Mouse (Mus musculus) lung, postnatal 36 days (tissue): ENCODE measurements at regions not wholly inside any gene's neighbourhood (a gene's known extent, or its start where the extent isn't known, plus 50 kb on each side); places are given as distances from the start of the nearest gene placed in this dataset.

ENCODE experiments used
- DNase-seq: peaks from one replicate; pipeline ENCODE4 v3.0.0; 2022; ENCODE audit warnings: mixed read lengths

DNA sequence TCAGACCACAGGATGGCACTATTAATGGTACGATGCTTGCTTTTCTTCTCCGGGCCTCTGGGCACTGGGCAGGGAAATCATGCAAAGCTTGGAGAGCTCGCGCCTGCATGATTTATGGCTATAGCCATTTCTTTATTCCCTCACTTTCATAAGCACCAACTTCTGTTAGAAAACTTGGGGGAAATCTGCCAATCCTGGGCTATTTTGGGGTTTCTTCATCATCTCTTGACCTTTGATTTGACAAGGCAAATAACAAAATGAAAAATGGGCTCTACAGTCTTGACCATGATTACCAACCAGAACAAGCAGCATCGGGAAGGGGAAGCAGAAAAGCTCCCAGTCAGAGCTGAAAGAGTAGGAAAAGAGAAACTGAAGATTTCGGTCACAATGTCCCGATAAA, 57.1 kb upstream of the Fbxl4 start:
- no peak for DNase-seq

DNA sequence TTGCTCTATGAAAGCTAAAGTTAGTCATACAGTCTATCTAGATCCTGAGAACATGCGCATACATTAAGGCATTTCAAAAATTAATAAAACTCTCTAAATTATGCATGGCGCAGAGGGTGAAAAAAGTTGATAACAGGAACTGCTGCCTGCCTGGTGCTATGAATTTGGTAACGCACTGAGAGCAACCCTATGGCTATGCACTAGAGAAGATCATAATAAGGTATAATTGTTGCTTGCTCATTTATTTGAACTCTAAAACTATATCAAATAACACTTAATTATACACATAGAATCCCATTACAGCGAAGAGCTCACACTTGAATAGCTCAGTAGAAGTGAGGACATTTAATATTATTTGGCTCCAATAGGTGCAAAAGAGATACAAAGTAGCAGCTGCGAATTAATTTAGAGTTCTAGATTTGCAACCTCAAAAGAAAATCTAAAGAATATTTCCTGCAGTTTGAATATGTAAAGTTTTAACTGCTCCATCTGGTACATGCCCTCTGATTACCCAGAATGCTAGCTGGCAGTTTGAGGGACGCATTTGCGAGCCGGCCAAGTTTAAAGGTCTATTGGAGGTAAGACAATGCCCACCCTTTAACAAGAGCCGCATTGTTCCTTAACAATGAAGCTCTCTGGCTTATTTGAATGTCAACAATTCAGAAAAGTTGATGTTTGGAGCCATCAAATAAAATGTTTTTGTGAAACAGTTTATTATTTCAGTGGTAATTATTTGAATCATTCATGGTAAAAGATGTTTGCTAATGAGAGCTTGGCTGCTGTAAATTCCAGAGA, 56.0 kb upstream of the Fbxl4 start:
- no peak for DNase-seq

DNA sequence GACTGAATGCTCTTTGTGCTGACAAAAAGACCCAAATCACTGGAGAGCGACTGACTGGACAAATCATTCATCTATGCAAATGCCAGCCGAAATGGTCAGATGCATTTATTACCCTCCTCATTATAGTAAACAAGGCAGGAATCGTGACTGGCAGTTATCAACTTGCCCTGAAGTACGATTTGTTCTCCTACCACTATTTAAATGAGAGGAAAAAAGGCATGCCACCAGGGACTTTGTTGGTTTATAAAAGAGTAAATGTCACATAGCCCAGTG, 55.5 kb upstream of the Fbxl4 start:
- no peak for DNase-seq

DNA sequence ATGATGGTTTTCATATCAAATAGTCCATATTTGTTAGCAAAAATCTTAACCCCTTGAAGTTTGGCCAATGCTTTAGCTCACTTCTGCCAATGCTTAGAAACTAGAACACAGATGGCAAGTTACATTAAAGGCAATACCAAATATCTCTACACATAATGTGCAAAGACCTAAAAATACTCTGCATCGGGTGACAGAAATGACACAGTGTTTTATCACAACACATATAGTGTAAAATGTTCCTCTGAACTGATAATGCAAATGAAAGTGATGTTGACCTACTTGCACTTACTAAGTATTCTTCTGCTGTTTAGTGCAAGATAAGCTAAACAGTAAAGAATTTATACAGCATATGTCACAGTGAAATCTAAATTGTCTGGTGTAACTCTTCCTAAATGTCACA, 55.1 kb upstream of the Fbxl4 start:
- DNase-seq = no peak
